Mouse (Mus musculus): ENCODE measurements around the gene Cobll1.

The Cobll1 gene

DNA sequence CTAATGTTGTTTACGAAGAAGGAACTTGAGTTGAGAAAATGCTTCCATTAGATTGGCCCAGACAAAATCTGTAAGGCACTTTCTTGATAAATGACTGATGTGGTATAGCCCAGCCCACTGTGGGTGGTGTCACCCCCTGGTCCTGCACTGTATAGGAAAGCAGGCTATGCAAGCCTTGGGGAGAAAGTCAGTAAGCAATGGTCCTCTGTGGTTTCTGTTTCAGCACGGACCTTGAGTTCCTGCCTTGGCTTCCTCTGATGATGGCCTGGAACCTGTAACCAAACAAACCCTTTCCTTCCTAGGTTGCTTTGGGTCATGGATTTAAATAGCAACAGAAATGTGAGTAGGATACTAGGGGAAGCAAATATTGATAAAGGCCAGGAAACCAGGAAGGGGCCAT, 148.2 kb downstream of the Cobll1 start:
- DNase-seq (ENCODE audit: low spot score), result no peak

DNA sequence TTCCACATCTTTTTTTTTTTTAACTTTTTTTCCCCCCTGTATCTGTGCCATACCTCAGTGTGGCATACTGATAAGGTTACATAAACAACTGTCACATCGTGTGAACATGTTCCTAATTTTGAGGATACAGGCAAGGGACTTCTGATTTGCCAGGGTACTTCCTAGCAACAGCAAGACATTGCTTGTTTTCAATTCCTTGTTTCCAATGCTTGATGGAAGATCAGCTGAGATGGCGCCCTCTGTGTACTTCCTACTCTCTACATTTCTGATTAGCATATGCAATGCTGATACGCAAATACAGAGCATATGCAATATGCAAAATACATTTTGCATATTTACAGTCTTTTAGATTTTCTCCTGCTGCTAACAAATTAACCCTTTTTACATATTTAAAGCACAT, 152.0 kb downstream of the Cobll1 start:
- DNase-seq (ENCODE audit: low spot score), result no peak

DNA sequence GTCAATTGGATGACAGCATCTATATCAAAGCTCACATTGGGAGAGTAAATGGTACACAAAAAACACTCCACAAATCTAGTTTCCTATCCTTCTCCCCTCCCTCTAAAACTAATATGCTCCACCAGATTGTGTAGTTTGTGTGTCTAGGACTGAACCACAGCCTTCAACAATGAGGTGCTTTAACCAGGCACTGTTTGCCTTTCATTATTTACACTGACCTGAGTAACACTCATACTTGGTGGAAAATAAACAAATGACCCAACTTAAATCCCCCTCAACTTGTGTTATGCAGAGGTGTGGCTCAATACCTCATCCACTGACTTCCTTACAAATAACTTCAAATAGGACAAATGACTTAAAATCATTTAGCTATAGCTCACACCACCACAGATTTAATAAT, 155.8 kb downstream of the Cobll1 start:
- DNase-seq (ENCODE audit: low spot score), result no peak

DNA sequence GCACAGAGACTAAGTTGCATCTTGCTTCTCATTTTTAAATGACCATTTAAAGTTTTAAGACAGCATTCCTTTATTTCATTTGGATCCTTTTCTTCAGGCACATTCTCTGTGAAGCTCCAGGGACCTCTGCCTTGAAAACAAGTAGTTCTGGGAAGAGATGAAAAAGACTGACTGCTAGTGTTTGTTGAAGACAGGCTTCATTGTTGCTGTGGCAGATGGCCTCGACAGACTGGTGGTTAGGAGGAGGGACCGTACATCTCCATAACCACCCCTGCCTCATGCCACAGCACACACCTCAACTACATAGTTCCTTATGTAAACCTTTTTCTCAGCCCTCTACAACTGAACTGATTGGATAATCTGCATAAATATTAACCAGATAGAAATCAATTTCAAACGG, 161.7 kb downstream of the Cobll1 start:
- DNase-seq (ENCODE audit: low spot score), result no peak

DNA sequence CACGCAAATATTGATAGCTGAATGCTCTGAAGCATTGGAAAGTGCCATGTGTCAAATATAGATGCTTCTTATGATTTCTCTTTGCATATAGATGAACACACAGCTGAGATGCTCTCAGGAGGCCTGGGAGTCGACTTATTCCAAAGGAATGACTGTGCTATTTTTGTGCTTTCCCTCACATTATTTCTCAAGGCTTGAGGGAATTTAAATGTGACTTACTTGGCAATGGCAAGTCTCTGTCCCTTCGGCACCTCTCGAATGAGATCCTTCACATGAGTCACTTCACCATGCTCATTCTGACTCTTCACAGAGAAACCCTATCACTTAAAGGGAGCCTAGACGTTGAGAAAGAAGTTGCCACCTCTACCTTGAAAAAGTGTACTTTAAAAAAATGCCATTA, 163.4 kb downstream of the Cobll1 start:
- DNase-seq (ENCODE audit: low spot score), result no peak

DNA sequence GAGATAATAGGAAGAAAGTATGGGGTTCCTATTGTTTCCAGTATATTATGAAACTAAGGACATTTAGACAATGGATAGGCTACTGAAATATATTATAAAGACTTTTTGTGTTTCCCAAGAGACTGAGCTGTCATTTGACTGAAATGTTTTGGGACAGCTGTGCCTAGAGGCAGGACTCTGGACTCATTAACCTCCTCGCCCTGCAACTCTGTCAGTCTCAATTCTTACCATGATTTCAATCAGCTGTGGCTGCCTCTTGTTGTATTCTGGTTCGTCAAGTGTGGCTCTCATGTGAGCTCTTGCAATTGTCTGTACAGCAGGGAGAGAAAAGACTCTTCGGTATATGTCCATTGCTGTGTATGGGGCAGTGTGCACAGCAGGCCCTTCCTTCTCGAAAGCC, 163.8 kb downstream of the Cobll1 start:
- DNase-seq (ENCODE audit: low spot score), result peak; percentile 61

DNA sequence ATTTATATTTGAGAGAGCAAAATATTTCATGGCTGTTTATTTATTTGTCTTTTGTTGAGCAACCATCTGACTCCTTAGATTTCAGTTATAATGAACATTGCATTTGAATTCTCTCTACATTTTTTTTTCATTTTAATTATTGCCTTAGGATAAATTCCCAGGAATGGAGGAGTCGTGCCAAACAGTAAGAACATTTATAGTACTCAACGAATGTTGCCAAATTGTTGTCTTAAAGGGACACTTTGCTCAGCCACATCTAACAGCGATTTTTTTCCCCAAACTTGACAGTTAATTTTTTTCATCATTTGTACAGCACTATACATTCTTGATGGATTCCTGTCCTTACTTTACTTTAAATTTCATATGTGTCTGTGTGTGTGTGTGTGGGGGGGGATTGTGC, 167.0 kb downstream of the Cobll1 start:
- no peak for DNase-seq (ENCODE audit: low spot score)

DNA sequence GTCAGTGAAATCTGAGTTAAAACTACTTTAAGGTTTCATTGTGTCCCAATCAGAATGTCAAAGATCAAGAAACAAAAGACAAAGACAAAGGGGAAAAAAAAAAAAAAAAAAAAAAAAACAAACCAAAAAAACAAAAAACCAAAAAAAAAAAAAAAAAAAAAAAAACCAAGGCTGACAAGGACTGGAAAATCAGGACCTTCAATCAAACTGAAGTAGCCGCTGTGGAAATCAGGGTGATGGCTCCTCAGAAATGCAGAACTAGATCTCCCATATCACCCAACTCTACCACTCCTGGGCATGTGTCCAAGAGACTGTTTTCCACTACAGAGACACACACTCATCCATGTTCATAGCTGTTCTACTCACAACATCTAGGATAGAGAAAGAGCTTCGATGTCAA, 185.4 kb downstream of the Cobll1 start:
- no peak for DNase-seq (ENCODE audit: low spot score)

DNA sequence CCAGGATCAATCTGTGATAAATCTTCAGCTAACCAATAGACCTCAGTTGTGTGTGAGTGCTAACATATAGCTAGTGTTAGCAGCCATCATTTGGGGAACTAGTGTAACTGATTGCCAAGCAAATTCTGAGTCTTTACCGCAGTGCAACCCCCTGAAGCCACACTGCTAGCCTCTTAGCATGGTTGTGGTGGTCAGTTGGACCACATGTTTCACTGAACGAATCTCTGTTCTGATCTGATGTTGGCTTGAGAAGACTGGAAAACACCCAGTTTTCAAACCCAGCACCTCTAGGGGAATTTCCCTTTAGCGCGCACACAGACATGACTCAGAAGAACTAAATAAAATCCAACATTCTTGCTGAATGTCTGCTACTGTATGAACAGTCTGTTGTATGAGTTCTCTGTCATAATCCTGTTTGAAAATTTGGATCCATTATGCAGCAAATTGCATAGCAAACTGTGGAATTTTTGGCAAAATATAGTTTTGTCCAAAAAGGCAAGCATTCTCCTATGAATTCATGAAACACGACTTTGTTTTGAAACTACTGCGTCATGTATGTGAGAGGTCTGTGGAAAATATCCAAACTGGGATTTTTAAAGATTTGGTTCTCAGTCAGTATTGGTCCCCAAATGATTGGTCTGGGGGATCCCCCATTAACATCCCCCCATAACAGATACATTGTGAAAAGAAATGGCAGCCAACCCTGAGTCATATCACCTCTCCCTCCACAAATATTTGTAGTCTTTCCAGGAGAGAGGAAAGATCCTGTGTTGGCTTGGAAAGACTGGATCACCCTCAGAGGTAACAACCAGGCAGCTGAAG, 186.8 kb downstream of the Cobll1 start:
- no peak for DNase-seq (ENCODE audit: low spot score)

DNA sequence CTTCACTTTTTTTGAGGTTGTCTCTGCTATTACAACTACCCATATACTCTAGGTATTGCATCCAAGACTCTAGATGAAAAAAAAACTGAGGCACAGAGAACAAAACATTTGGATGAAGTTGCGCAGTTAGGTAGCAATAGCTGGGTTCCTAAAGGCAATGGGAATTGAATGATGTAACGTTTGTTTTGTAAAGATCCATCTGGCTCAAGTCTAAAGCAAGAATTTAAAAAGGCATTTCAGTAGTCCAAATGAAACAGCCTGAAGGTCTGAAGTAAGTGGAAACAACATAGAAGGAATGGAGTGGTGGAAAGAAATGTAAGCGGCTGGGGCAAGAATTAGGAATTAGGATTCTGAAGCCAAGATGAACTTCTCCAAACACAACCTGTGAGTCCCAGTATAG, 188.4 kb downstream of the Cobll1 start:
- no peak for DNase-seq (ENCODE audit: low spot score)

DNA sequence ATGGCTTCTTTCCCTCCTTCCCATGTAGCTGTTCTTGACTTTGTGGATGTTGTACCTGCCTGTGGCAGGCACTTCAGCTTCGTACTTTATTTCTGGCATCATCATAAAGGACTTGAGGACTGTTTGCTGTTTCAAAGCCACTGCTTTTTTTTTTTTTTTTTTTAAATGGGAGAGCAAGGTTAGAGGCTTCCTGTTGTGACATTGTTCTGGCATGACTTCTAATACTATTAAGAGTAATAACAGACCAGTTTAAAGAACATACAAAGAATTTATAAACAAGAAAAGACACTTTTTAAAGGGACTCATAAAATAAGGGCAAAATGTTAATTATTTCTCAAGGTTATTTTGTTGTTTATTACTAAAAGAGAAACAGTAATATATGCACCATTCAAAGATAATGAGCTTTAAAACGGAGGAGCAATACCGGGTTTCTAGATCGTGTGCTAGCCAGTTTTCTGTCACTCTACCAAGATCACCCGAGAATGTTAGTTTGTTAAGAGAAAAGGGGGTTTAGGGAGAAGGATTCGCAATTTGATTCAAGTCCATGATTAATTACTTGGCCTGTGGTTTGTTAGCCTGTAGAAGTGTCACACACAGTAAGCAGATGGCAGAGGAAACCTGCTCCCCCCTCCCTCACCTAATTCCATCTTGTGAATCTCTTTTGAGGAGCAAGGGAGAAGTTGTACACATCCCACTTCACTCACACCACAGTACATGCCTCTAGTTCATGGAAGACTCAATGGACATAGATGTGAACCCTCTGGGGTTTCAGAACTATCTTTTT, 190.8 kb downstream of the Cobll1 start:
- no peak for DNase-seq (ENCODE audit: low spot score)
